Mouse (Mus musculus) MEL (cell line): ENCODE measurements around the gene Gm20431. TPM values are rescaled to one million over a fixed set of nuclear protein-coding genes. Genes with fewer than 3 reads are reported as not detected.
"Not testable (repeated sequence)": the region's sequence is repeated elsewhere in the genome, so short reads cannot be mapped to it uniquely, and the experiment has no call there.

Experiments
- DNase-seq: peaks from one replicate; pipeline ENCODE4 v3.0.0; 2011; ENCODE audit warnings: low read depth, low spot score
- H3K27ac ChIP-seq: 2 replicates; pipeline ENCODE4 v1.5.1; 2012; ENCODE audit warnings: low read depth, mild to moderate bottlenecking, control low read depth, low read length, moderate library complexity; ENCODE audit not compliant: control insufficient read depth
- H3K27me3 ChIP-seq, 2 experiments: fragments of 150-350 bp in 1 of 2; sonication (generic) in 1 of 2; 2 replicates each; pipeline ENCODE4 v1.6.1; 2012; ENCODE audit warnings: low read length in 2 of 2, mild to moderate bottlenecking in 2 of 2, improper control_type of control experiment in 1 of 2, moderate library complexity in 1 of 2; ENCODE audit not compliant: insufficient read depth in 2 of 2, control insufficient read depth in 1 of 2
- H3K36me3 ChIP-seq, 2 experiments: 2 replicates each; pipeline ENCODE4 v1.6.1; 2012 to 2014; ENCODE audit warnings: low read length in 2 of 2, improper control_type of control experiment in 1 of 2, inconsistent platforms in 1 of 2, mild to moderate bottlenecking in 1 of 2; ENCODE audit not compliant: insufficient read depth in 2 of 2, control insufficient read depth in 1 of 2
- H3K4me1 ChIP-seq, 2 experiments: fragments of 150-350 bp in 1 of 2; sonication (generic) in 1 of 2; 2 replicates each; pipeline ENCODE4 v1.6.1; 2012; ENCODE audit warnings: low read length in 2 of 2, improper control_type of control experiment in 1 of 2, mild to moderate bottlenecking in 1 of 2; ENCODE audit not compliant: insufficient read depth in 2 of 2, control insufficient read depth in 1 of 2
- H3K4me3 ChIP-seq, 2 experiments: fragments of 150-350 bp in 1 of 2; sonication (generic) in 1 of 2; 2 replicates each; pipeline ENCODE4 v1.5.1; 2012; ENCODE audit warnings: low read depth in 2 of 2, low read length in 2 of 2, mild to moderate bottlenecking in 2 of 2, moderate library complexity in 2 of 2, control low read depth in 1 of 2, improper control_type of control experiment in 1 of 2; ENCODE audit not compliant: control insufficient read depth in 1 of 2, insufficient read depth in 1 of 2
- H3K79me2 ChIP-seq: 2 replicates; pipeline ENCODE4 v1.6.1; 2012; ENCODE audit warnings: mild to moderate bottlenecking, low read length, moderate library complexity; ENCODE audit not compliant: control insufficient read depth, poor library complexity, insufficient read depth
- H3K9ac ChIP-seq: 2 replicates; pipeline ENCODE4 v1.6.1; 2012; ENCODE audit warnings: low read depth, mild to moderate bottlenecking, control low read depth, low read length, moderate library complexity; ENCODE audit not compliant: control insufficient read depth, poor library complexity, severe bottlenecking
- H3K9me3 ChIP-seq: fragments of 150-350 bp; sonication (generic); replicated peaks from 2 replicates; pipeline ENCODE4 v1.6.1; 2012; ENCODE audit warnings: mild to moderate bottlenecking, low read length, improper control_type of control experiment, moderate library complexity; ENCODE audit not compliant: insufficient read depth
- BHLHE40 ChIP-seq: IDR thresholded peaks from 2 replicates; pipeline ENCODE4 v1.6.1; 2012; ENCODE audit warnings: low read depth, mild to moderate bottlenecking, inconsistent platforms, low read length, improper control_type of control experiment, borderline replicate concordance
- CHD2 ChIP-seq: IDR thresholded peaks from 2 replicates; pipeline ENCODE4 v1.6.1; 2011; ENCODE audit warnings: low read length, improper control_type of control experiment
- E2F4 ChIP-seq: IDR thresholded peaks from 2 replicates; pipeline ENCODE4 v1.6.1; 2011; ENCODE audit warnings: low read depth, low read length, improper control_type of control experiment, borderline replicate concordance
- ELF1 ChIP-seq: IDR thresholded peaks from 2 replicates; pipeline ENCODE4 v1.6.1; 2014; ENCODE audit warnings: low read depth, mild to moderate bottlenecking, inconsistent platforms, low read length, improper control_type of control experiment, moderate library complexity
- EP300 ChIP-seq, 2 experiments: IDR thresholded peaks; 2 replicates each; pipeline ENCODE4 v1.6.1; 2011; ENCODE audit warnings: improper control_type of control experiment in 2 of 2, low read length in 2 of 2, low read depth in 1 of 2, mild to moderate bottlenecking in 1 of 2
- ETS1 ChIP-seq: IDR thresholded peaks from 2 replicates; pipeline ENCODE4 v1.6.1; 2012; ENCODE audit warnings: low read depth, mild to moderate bottlenecking, inconsistent platforms, low read length, improper control_type of control experiment, moderate library complexity
- JUND ChIP-seq: IDR thresholded peaks from 2 replicates; pipeline ENCODE4 v1.6.1; 2011; ENCODE audit warnings: low read depth, mild to moderate bottlenecking, improper control_type of control experiment, low read length
- KAT2A ChIP-seq: conservative IDR thresholded peaks from 2 replicates; pipeline ENCODE4 v1.6.1; 2012; ENCODE audit warnings: low read depth, low read length, improper control_type of control experiment, inconsistent platforms
- MEF2A ChIP-seq: IDR thresholded peaks from 2 replicates; pipeline ENCODE4 v1.6.1; 2014; ENCODE audit warnings: low read depth, mild to moderate bottlenecking, inconsistent platforms, low read length, improper control_type of control experiment; ENCODE audit not compliant: poor library complexity, insufficient replicate concordance, severe bottlenecking; ENCODE audit errors: extremely low read depth
- MYB ChIP-seq: IDR thresholded peaks from 2 replicates; pipeline ENCODE4 v1.6.1; 2011; ENCODE audit warnings: mild to moderate bottlenecking, low read depth, low read length, improper control_type of control experiment
- RAD21 ChIP-seq: IDR thresholded peaks from 2 replicates; pipeline ENCODE4 v1.6.1; 2011; ENCODE audit warnings: mild to moderate bottlenecking, low read depth, low read length, improper control_type of control experiment
- RCOR1 ChIP-seq: IDR thresholded peaks from 2 replicates; pipeline ENCODE4 v1.6.1; 2012; ENCODE audit warnings: low read depth, mild to moderate bottlenecking, inconsistent platforms, low read length, improper control_type of control experiment
- TBP ChIP-seq: IDR thresholded peaks from 2 replicates; pipeline ENCODE4 v1.8.0; 2011; ENCODE audit warnings: low read depth, low read length, improper control_type of control experiment
- TCF12 ChIP-seq: IDR thresholded peaks from 2 replicates; pipeline ENCODE4 v1.6.1; 2014; ENCODE audit warnings: low read depth, mild to moderate bottlenecking, inconsistent platforms, low read length, improper control_type of control experiment, moderate library complexity
- UBTF ChIP-seq: IDR thresholded peaks from 2 replicates; pipeline ENCODE4 v1.6.1; 2012; ENCODE audit warnings: low read depth, mild to moderate bottlenecking, inconsistent platforms, low read length, improper control_type of control experiment, moderate library complexity, borderline replicate concordance; ENCODE audit not compliant: insufficient read depth
- USF1 ChIP-seq: IDR thresholded peaks from 2 replicates; pipeline ENCODE4 v1.6.1; 2014; ENCODE audit warnings: low read depth, mild to moderate bottlenecking, inconsistent platforms, low read length, improper control_type of control experiment, moderate library complexity
- ZMIZ1 ChIP-seq: IDR thresholded peaks from 2 replicates; pipeline ENCODE4 v1.6.1; 2012; ENCODE audit warnings: low read depth, mild to moderate bottlenecking, inconsistent platforms, low read length, improper control_type of control experiment, moderate library complexity
- ZNF384 ChIP-seq: IDR thresholded peaks from 2 replicates; pipeline ENCODE4 v1.6.1; 2012; ENCODE audit warnings: low read depth, mild to moderate bottlenecking, inconsistent platforms, low read length, improper control_type of control experiment
- polyA plus RNA-seq, 2 experiments: library from polyadenylated mRNA; stranded (reverse) in 1 of 2; unstranded in 1 of 2; fragments of >175 nt in 1 of 2; fragments of >200 nt in 1 of 2; gene quantifications; 2 replicates each; pipeline versions ENCODE4 v1.2.1 to v1.2.4; 2012; ENCODE audit warnings: low replicate concordance in 2 of 2, low read depth in 1 of 2; ENCODE audit not compliant: insufficient read length in 2 of 2, insufficient read depth in 1 of 2, missing spikeins in 1 of 2
- total RNA-seq: library from RNA; depleted of rRNA; stranded (reverse); fragments of 300-350 nt; gene quantifications from 2 replicates; pipeline ENCODE4 v1.2.3, GENCODE M21; 2012

The Gm20431 gene
- total and polyA plus RNA-seq, 3 experiments = 5.9 to 8.1 TPM; not detected in 1

DNA sequence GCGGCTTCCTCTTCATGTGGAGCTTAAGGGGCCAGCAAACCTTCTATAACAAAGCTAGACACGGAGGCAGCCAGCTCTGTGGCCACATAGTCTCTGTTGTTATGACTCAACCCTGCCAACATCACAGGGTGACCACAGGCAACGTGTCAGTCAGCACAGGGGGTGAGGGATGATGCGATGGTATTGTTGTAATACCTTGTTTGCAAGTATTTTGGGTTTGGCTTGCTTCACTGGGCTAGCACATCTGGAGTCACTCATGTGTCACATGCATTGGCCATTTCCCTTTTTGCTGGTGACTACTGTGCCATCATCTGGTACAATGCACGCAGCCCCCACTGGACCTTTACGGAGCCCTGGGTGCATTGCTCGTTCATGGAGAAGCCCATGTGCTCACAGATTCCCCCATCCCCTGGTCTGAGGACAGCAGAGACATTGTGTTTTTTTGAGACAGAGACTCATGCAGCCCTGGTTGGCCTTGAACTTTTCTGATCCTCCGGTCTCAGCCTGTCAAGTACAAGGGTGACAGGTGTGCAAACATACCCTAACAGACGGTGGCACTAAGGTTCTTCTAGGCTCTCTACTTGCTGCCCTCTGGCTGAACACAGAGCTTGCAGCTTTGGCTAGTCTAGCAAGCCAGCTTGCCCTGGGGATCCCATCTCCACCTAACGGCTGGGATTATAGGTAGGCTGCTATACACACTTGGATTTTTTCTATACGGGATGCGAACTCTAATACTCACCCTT lies 11.8 kb downstream of the Gm20431 start:
- Histone ChIP-seq H3K27ac (no peak overlapping the region), H3K27me3 (no peaks in the 10 kb centered on the region), H3K79me2 (no peaks in the 10 kb centered on the region), H3K9me3 (no peaks in the 10 kb centered on the region), H3K4me1 (no peaks in the 10 kb centered on the region), H3K36me3 (peaks cover 0 to 2% of the 10 kb centered on the region in 2 experiments; a peak in 1 of 4 replicates), H3K9ac (no peak overlapping the region), H3K4me3 (no peak overlapping the region)
- DNase-seq = no peak
- TF ChIP-seq ZNF384 = no peak
- no peak for TF ChIP-seq JUND
- no peak for TF ChIP-seq CHD2
- TF ChIP-seq EP300 (IDR thresholded peaks at IDR 0.05; ENCODE audit: low read depth in 1 of 2, low read length in 2 of 2) = no peak
- no peak for TF ChIP-seq RCOR1
- TF ChIP-seq TCF12 = no peak

DNA sequence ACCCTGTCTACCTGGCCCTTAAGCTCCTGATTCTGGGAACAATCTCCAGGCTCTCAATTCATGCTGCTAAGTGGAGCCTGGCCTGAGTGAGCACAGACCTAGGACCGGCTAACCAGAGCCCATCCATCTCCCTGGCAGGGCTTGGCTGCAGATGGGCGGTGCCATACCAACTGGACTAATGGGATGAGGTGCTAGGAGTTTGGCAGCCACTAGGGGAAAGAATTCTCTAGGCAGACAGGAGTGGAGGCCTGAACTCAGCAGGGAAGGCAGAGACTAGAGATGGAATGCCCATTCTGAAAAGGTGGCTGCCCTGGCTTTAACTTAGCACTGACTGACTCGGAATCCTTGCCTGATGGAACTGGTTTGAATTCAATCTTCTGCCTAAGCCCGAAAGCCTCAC lies 14.9 kb downstream of the Gm20431 start:
- Histone ChIP-seq H3K4me3 (no peak overlapping the region), H3K9me3 (no peaks in the 10 kb centered on the region), H3K27ac (no peak overlapping the region), H3K36me3 (no peaks in the 10 kb centered on the region), H3K27me3 (no peaks in the 10 kb centered on the region), H3K4me1 (no peaks in the 10 kb centered on the region), H3K9ac (no peak overlapping the region), H3K79me2 (no peaks in the 10 kb centered on the region)
- no peak for DNase-seq
- TF ChIP-seq TCF12 = no peak
- TF ChIP-seq, all 39 proteins: peak for 0

DNA sequence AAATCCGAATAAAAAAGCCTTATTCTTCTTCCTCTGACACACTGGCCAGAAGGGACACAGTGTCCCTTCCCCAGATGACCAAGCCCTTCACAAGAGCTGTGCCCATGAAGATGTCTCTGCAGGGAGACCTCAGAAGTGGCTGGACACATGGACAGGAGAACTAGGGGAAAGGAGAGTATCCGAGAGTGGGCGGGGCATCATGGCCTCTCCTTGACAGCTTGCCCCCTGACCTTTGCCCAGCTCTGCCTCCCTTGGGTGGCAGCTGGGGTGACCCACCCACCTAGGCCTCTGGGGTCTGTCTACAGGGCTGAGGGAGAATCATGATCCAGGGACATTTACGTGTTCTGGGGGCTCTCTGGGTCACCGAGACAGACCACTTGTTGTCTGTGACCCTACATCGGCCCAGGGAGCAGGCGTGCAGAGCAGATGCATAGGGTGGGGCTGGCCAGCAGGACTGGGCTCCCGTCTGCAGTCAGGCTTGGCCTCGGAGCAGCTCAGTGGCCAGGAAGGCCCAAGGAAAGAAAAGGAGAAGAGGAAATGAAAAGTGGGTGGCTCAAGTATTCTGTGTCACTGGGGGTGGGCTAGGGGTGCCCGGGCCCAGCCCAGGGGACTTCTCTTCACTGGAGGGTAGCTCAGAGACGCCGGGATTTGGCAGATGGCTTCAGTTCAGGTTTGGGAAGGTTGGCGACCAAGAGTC lies 17.8 kb downstream of the Gm20431 start:
- DNase-seq, H3K27me3 ChIP-seq, H3K4me3 ChIP-seq, H3K36me3 ChIP-seq, H3K4me1 ChIP-seq, H3K9me3 ChIP-seq, H3K79me2 ChIP-seq, H3K27ac ChIP-seq, H3K9ac ChIP-seq: not testable (repeated sequence)

DNA sequence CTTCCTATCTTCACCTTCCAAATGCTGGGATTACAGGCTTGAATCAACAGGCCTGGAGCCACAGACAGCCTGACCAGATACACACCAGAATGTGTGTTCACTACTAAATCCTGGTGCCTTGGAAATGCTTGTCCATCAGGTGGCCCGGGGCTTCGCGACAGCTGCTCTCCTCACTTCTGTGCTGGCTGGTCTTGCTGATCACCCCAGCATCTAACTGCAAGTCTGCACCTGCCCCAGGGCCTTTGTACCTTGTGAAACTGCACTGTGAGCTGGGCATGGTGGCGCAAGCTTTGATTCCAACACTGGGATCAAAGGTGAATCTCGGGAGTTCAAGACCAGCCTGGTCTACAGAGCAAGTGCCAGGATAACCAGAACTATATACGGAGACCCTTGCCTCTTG lies 19.1 kb downstream of the Gm20431 start:
- Histone ChIP-seq H3K27me3 (no peaks in the 10 kb centered on the region), H3K27ac (no peak overlapping the region), H3K4me3 (no peak overlapping the region), H3K4me1 (no peaks in the 10 kb centered on the region), H3K36me3 (no peaks in the 10 kb centered on the region), H3K9ac (no peak overlapping the region), H3K9me3 (no peaks in the 10 kb centered on the region), H3K79me2 (no peaks in the 10 kb centered on the region)
- DNase-seq = no peak
- TF ChIP-seq KAT2A (no peak), ETS1 (no peak), BHLHE40 (no peak), UBTF (no peak), MYB (no peak), E2F4 (no peak), JUND (no peak), MEF2A (no peak), USF1 (no peak), TBP (no peak), ELF1 (no peak), RAD21 (no peak), ZMIZ1 (no peak)
